8 mouse cellular contexts compared by ENCODE assay signal in genomic region chr16:91043461-91044248, GRCm38 (mm10). TPM values are rescaled to one million over a fixed set of nuclear protein-coding genes. Genes with fewer than 3 reads are reported as not detected.
DNase-seq lines count a peak whose midpoint lies in the region; ATAC-seq and TF ChIP-seq lines count a peak whose summit lies in the region.

No protein-coding gene starts in this region.

- no peak for TF ChIP-seq POLR2A in olfactory bulb, adult 2 months (IDR thresholded peaks at IDR 0.05; ENCODE audit: insufficient read depth, low read depth, low read length)
- TF ChIP-seq POLR2A in thymus, adult 2 months (IDR thresholded peaks at IDR 0.05; ENCODE audit: control insufficient read depth, extremely low read depth, insufficient read depth, low read length, poor library complexity) = no peak

- peak overlapping the region; percentile 96 for H3K27ac ChIP-seq in forebrain, embryonic 10.5 days
- peak overlapping the region; percentile 93 for H3K27ac ChIP-seq in layer of hippocampus, adult 2 months
- H3K27ac ChIP-seq in lung, embryonic 15.5 days = peak overlapping the region; percentile 97
- peak overlapping the region; percentile 58 for H3K27ac ChIP-seq in olfactory bulb, adult 2 months (ENCODE audit: insufficient read depth, low read depth, low read length)
- peak overlapping the region; percentile 24 for H3K27ac ChIP-seq in thymus, adult 2 months (ENCODE audit: control insufficient read depth, insufficient read depth, low read length)

- no peak for TF ChIP-seq CTCF in E14TG2a.4 (conservative IDR thresholded peaks at IDR 0.05; ENCODE audit: low read length)
- no peak for TF ChIP-seq CTCF in layer of hippocampus, adult 2 months (conservative IDR thresholded peaks at IDR 0.05)
- no peak for TF ChIP-seq CTCF in olfactory bulb, adult 2 months (IDR thresholded peaks at IDR 0.05; ENCODE audit: insufficient read depth, low read depth, low read length)
- no peak for TF ChIP-seq CTCF in thymus, adult 2 months (IDR thresholded peaks at IDR 0.05; ENCODE audit: borderline replicate concordance, control insufficient read depth, extremely low read depth, insufficient read depth, low read length, poor library complexity)

- peak; percentile 76 for ATAC-seq in lung, embryonic 15.5 days (ENCODE audit: borderline replicate concordance, extremely low read depth, low FRiP score, low TSS enrichment)

- peaks cover 36% of the 10 kb centered on the region for H3K4me1 ChIP-seq in E14TG2a.4 (replicated peaks; ENCODE audit: low read depth, low read length)
- peaks cover 27% of the 10 kb centered on the region for H3K4me1 ChIP-seq in forebrain, embryonic 10.5 days
- peaks cover 7% of the 10 kb centered on the region for H3K4me1 ChIP-seq in lung, embryonic 15.5 days
- 0 out of 2 replicates have a peak, but pooled peaks cover 2% of the 10 kb centered on the region for H3K4me1 ChIP-seq in olfactory bulb, adult 2 months (ENCODE audit: control insufficient read depth, insufficient read depth, low read length)
- H3K4me1 ChIP-seq in thymus, adult 2 months (replicated peaks; ENCODE audit: control insufficient read depth, insufficient read depth, low read length) = peaks cover 8% of the 10 kb centered on the region

- H3K4me3 ChIP-seq in E14TG2a.4 (replicated peaks; ENCODE audit: low read length) = peak overlapping the region; percentile 91
- peak overlapping the region; percentile 84 for H3K4me3 ChIP-seq in forebrain, embryonic 10.5 days
- H3K4me3 ChIP-seq in layer of hippocampus, adult 2 months = peak overlapping the region; percentile 96
- H3K4me3 ChIP-seq in lung, embryonic 15.5 days = peak overlapping the region; percentile 99
- H3K4me3 ChIP-seq in olfactory bulb, adult 2 months (ENCODE audit: insufficient read depth, low read depth, low read length) = peak overlapping the region; percentile 72
- peak overlapping the region; percentile 84 for H3K4me3 ChIP-seq in thymus, adult 2 months (ENCODE audit: control insufficient read depth, insufficient read depth, low read length)

- DNase-seq in c-Kit-negative CD71-positive TER-119-positive erythroid progenitor cells, embryonic 14.5 days (ENCODE audit: low read depth, low spot score) = peak; percentile 40
- DNase-seq in forebrain, embryonic 10.5 days (ENCODE audit: extremely low spot score, low spot score) = peak; percentile 69
- DNase-seq in heart, postnatal 10 days = peak; percentile 67 to 74
- peak; percentile 21 to 42 for DNase-seq in layer of hippocampus, adult 2 months (ENCODE audit: low spot score in 2 of 2)
- peak; percentile 67 for DNase-seq in thymus, adult 2 months

- H3K27me3 ChIP-seq in E14TG2a.4 (ENCODE audit: insufficient read depth, low read length) = no peaks in the 10 kb centered on the region
- no peaks in the 10 kb centered on the region for H3K27me3 ChIP-seq in forebrain, embryonic 10.5 days (ENCODE audit: poor library complexity, severe bottlenecking)
- peaks cover 4% of the 10 kb centered on the region; the same call in 1 of the 2 replicates for H3K27me3 ChIP-seq in lung, embryonic 15.5 days
- no peaks in the 10 kb centered on the region for H3K27me3 ChIP-seq in thymus, adult 2 months (ENCODE audit: control insufficient read depth, insufficient read depth, low read length)

- H3K36me3 ChIP-seq in E14TG2a.4 (ENCODE audit: insufficient read depth, low read length) = peaks cover 29% of the 10 kb centered on the region
- peaks cover 35% of the 10 kb centered on the region for H3K36me3 ChIP-seq in forebrain, embryonic 10.5 days (replicated peaks)
- H3K36me3 ChIP-seq in lung, embryonic 15.5 days = peaks cover 18% of the 10 kb centered on the region
- H3K36me3 ChIP-seq in thymus, adult 2 months (ENCODE audit: control insufficient read depth, insufficient read depth, low read length) = no peaks in the 10 kb centered on the region

- H3K9me3 ChIP-seq in E14TG2a.4 (ENCODE audit: low read length) = no peaks in the 10 kb centered on the region
- no peaks in the 10 kb centered on the region for H3K9me3 ChIP-seq in forebrain, embryonic 10.5 days
- no peaks in the 10 kb centered on the region for H3K9me3 ChIP-seq in lung, embryonic 15.5 days

- H3K4me2 ChIP-seq in lung, embryonic 15.5 days = peak overlapping the region; percentile 69

- H3K9ac ChIP-seq in lung, embryonic 15.5 days = peak overlapping the region; percentile 82

- under 1% methylated on average over 63 of the region's 63 CpGs for WGBS in forebrain, embryonic 10.5 days
- WGBS in lung, embryonic 15.5 days = under 1% methylated on average over 60 of the region's 63 CpGs
- under 1% methylated on average over 61 of the region's 63 CpGs for WGBS in olfactory bulb, adult 2 months
- WGBS in thymus, adult 2 months = under 1% methylated on average over 63 of the region's 63 CpGs

- intact Hi-C loops in heart, postnatal 10 days (cut with DNase I) = loop anchor here (2.0 kb wide), 1 partner anchor 33 kb away; the partner anchor contains the start of gene Synj1

RNA-seq across cellular contexts. Expression of gene Paxbp1, which starts 0.7 kb away (rescaled TPM):
- polyA plus RNA-seq in forebrain, embryonic 10.5 days (2016; fragmentation: Nextera tagmentation; extraction: Ambion mirVana) = 67.0 and 70.8 TPM in 2 replicates
- 10 to 100 TPM; 22.6 to 27.2 TPM for total RNA-seq in heart, postnatal 10 days (2021)
- total RNA-seq in layer of hippocampus, adult 2 months (2021) = 10 to 100 TPM; 73.6 to 90.7 TPM
- 44.0 and 48.0 TPM in 2 replicates for polyA plus RNA-seq in lung, embryonic 15.5 days (2015; fragmentation: Nextera tagmentation; extraction: Ambion mirVana)
- 732 TPM in 1 of 2 replicates, not detected in the other for polyA plus RNA-seq in olfactory bulb, adult 2 months (2012; ENCODE audit: insufficient read depth, insufficient read length, low replicate concordance, missing spikeins)
- 30.6 and 32.9 TPM in 2 replicates for polyA plus RNA-seq in thymus, adult 2 months (2012; rRNA removed)

RNA-seq across cellular contexts. Expression of gene Synj1, which starts 32.5 kb away (rescaled TPM):
- polyA plus RNA-seq in forebrain, embryonic 10.5 days (2016; fragmentation: Nextera tagmentation; extraction: Ambion mirVana) = 12.2 and 12.8 TPM in 2 replicates
- 10 to 100 TPM; 29.0 to 30.8 TPM for total RNA-seq in heart, postnatal 10 days (2021)
- 100 to 1,000 TPM; 424 to 431 TPM for total RNA-seq in layer of hippocampus, adult 2 months (2021)
- polyA plus RNA-seq in lung, embryonic 15.5 days (2015; fragmentation: Nextera tagmentation; extraction: Ambion mirVana) = 13.3 and 14.6 TPM in 2 replicates
- polyA plus RNA-seq in olfactory bulb, adult 2 months (2012; ENCODE audit: insufficient read depth, insufficient read length, low replicate concordance, missing spikeins) = 104 and 252 TPM in 2 replicates
- 51.6 and 66.8 TPM in 2 replicates for polyA plus RNA-seq in thymus, adult 2 months (2012; rRNA removed)

RNA-seq across cellular contexts. Expression of gene 4932438H23Rik, which starts 51.3 kb away (rescaled TPM):
- 0.10 and 0.12 TPM in 2 replicates for polyA plus RNA-seq in forebrain, embryonic 10.5 days (2016; fragmentation: Nextera tagmentation; extraction: Ambion mirVana)
- total RNA-seq in heart, postnatal 10 days (2021) = under 1 TPM in 1 of 2 experiments, not detected in 1; 0.19 TPM
- total RNA-seq in layer of hippocampus, adult 2 months (2021) = 1 to 10 TPM; 1.5 to 2.0 TPM
- polyA plus RNA-seq in lung, embryonic 15.5 days (2015; fragmentation: Nextera tagmentation; extraction: Ambion mirVana) = 0.14 and 0.52 TPM in 2 replicates
- not detected in 2 replicates for polyA plus RNA-seq in olfactory bulb, adult 2 months (2012; ENCODE audit: insufficient read depth, insufficient read length, low replicate concordance, missing spikeins)
- 0.33 and 1.1 TPM in 2 replicates for polyA plus RNA-seq in thymus, adult 2 months (2012; rRNA removed)

Comparison
In these comparisons a context has a peak if more than half of its experiments do, and no peak if none do; other contexts are left out.
1. Peak in every context shown above with its lines: DNase-seq, ATAC-seq, H3K4me3 ChIP-seq and H3K27ac ChIP-seq.
2. H3K27ac ChIP-seq: peak in every context shown above with its lines; median percentile 97 in lung, embryonic 15.5 days; 96 in forebrain, embryonic 10.5 days; 93 in layer of hippocampus, adult 2 months; 58 in olfactory bulb, adult 2 months; 24 in thymus, adult 2 months.